Mouse (Mus musculus): ENCODE measurements around the gene Atf4. TPM values are rescaled to one million over a fixed set of nuclear protein-coding genes. Genes with fewer than 3 reads are reported as not detected.

Gene Atf4
- polyA plus RNA-seq, 1 experiment from 2014 or later = 104 TPM

DNA sequence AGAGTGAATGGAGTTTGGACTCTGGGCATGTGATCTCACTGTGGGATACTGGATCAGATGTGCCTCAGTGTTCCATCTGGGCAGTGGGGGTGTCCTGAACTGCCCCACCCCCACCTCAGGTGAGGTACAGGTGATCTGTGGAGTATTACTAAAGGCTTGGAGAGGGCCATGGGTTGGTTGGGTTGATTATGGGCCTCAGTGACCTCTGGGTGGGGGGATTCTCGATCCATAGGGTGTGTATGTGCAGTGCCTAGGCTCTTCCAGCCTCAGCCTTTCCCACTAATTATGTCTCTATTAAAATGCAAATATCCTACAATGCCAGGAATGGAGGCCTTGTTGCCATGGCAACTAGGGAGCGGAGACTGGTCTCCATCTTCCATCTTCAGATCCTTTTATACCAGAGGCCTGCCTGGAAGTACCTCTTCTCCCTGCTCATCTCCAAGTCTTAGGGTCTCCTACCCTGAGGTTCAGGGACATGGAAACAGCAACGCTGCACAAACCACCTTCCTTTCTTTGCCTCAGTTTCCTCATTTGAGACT is 16.9 kb downstream of the Atf4 start:
- H3K4me3 ChIP-seq = no peak overlapping the region
- no peaks in the 10 kb centered on the region for H3K27me3 ChIP-seq (replicated peaks; ENCODE audit: low read depth, poor library complexity, severe bottlenecking)
- WGBS = 79% methylated on average over 3 of the region's 3 CpGs
- DNase-seq (ENCODE audit: low spot score) = no peak
- no peaks in the 10 kb centered on the region for H3K4me1 ChIP-seq
- H3K36me3 ChIP-seq (replicated peaks) = no peaks in the 10 kb centered on the region
- peaks cover 7% of the 10 kb centered on the region for H3K9me3 ChIP-seq
- H3K27ac ChIP-seq (replicated peaks) = no peak overlapping the region

DNA sequence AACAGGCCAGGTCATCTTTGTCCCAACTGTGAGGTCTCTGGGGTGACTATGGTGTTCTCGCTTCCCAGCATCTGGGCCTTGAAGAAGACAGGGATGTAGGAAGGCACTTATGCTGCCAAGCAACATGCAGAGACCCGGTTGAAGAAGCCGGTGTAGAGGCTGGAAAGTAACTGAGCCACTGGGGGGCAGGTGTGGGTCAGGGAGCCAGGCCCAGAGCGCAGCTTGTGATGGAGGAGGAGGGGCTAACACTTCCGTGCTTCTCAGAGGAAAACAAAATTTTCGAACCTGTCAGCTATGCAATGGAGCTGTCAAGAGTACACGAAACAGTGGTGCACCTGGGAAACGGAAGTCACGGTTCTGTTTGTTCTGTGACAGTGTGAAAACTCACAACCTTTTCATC is 22.1 kb downstream of the Atf4 start:
- no peak for DNase-seq (ENCODE audit: low spot score)
- H3K4me1 ChIP-seq = no peaks in the 10 kb centered on the region
- no peaks in the 10 kb centered on the region for H3K9me3 ChIP-seq
- 48% methylated on average over 9 of the region's 9 CpGs for WGBS
- H3K36me3 ChIP-seq (replicated peaks) = no peaks in the 10 kb centered on the region
- no peak overlapping the region for H3K27ac ChIP-seq (replicated peaks)
- H3K4me3 ChIP-seq = no peak overlapping the region
- peaks cover 20% of the 10 kb centered on the region for H3K27me3 ChIP-seq (replicated peaks; ENCODE audit: low read depth, poor library complexity, severe bottlenecking)

GRCm38 (mm10) chr15:80277625-80278024 is 22.6 kb downstream of the Atf4 start:
- Histone ChIP-seq H3K27me3 (replicated peaks; ENCODE audit: low read depth, poor library complexity, severe bottlenecking) (peaks cover 25% of the 10 kb centered on the region), H3K9me3 (no peaks in the 10 kb centered on the region), H3K27ac (replicated peaks) (no peak overlapping the region), H3K36me3 (replicated peaks) (no peaks in the 10 kb centered on the region), H3K4me3 (no peak overlapping the region), H3K4me1 (no peaks in the 10 kb centered on the region)
- WGBS = 0% methylated on average over 6 of the region's 6 CpGs
- peak; percentile 86 for DNase-seq (ENCODE audit: low spot score)

DNA sequence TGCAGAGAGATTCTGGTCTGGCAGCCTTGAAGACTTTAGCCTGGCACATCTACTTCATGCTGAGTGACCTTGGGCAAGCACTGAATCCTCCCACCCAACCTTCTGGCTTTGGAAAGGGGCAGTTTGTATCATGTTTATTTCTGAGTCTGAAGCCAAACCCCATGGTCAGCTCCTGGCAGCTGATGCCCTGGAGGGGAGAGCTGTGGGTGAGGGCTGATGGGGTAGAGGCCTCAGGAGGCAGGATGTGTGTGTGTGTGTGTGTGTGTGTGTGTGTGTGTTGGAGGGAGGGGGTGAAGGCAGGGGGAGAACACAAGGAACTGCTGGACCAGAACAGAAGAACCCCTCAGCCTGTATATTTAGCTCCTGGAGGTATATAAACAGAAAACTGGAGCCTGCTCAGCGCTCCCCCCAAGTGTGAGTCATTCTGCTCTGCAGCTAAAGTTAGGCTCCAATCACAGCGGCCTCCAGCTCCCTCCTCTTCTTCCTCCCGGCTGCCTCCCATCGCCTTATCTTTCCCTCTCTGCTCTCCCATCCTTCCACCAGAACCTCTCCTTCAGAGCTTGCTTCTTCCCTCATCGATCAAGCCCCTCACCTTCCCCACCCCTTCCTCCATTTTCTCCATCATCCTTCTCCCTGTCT is 23.3 kb downstream of the Atf4 start:
- Histone ChIP-seq H3K4me1 (no peaks in the 10 kb centered on the region), H3K9me3 (no peaks in the 10 kb centered on the region), H3K27me3 (replicated peaks; ENCODE audit: low read depth, poor library complexity, severe bottlenecking) (peaks cover 32% of the 10 kb centered on the region), H3K4me3 (no peak overlapping the region), H3K27ac (replicated peaks) (no peak overlapping the region), H3K36me3 (replicated peaks) (no peaks in the 10 kb centered on the region)
- DNase-seq (ENCODE audit: low spot score) = no peak
- 59% methylated on average over 5 of the region's 5 CpGs for WGBS

GRCm38 (mm10) chr15:80279053-80279452 is 24.1 kb downstream of the Atf4 start:
- no peak overlapping the region for H3K27ac ChIP-seq (replicated peaks)

GRCm38 (mm10) chr15:80280646-80281045 is 25.7 kb downstream of the Atf4 start:
- peak; percentile 63 for DNase-seq (ENCODE audit: low spot score)
- no peak overlapping the region for H3K27ac ChIP-seq (replicated peaks)
- H3K4me1 ChIP-seq = no peaks in the 10 kb centered on the region
- no peaks in the 10 kb centered on the region for H3K36me3 ChIP-seq (replicated peaks)
- no peak overlapping the region for H3K4me3 ChIP-seq
- H3K27me3 ChIP-seq (replicated peaks; ENCODE audit: low read depth, poor library complexity, severe bottlenecking) = peaks cover 56% of the 10 kb centered on the region
- WGBS = 21% methylated on average over 6 of the region's 6 CpGs
- H3K9me3 ChIP-seq = no peaks in the 10 kb centered on the region

More at GRCm38 (mm10) chr15:80279053-80279452, 24.1 kb downstream of the Atf4 start:
- H3K9me3 ChIP-seq = no peaks in the 10 kb centered on the region
- H3K27me3 ChIP-seq (replicated peaks; ENCODE audit: low read depth, poor library complexity, severe bottlenecking) = peaks cover 40% of the 10 kb centered on the region
- no peaks in the 10 kb centered on the region for H3K36me3 ChIP-seq (replicated peaks)
- WGBS = 91% methylated on average over 2 of the region's 2 CpGs
- no peak for DNase-seq (ENCODE audit: low spot score)
- no peaks in the 10 kb centered on the region for H3K4me1 ChIP-seq
- H3K4me3 ChIP-seq = no peak overlapping the region

GRCm38 (mm10) chr15:80286851-80287415 is 31.9 kb downstream of the Atf4 start, which contains the start of gene Cacna1i:
Gene Cacna1i, plus strand, starts transcription at chr15:80287238.
- 2% methylated on average over 50 of the region's 50 CpGs for WGBS
- Histone ChIP-seq H3K4me1 (peaks cover 24% of the 10 kb centered on the region), H3K27ac (replicated peaks) (no peak within 1 kb of the TSS), H3K27me3 (replicated peaks; ENCODE audit: low read depth, poor library complexity, severe bottlenecking) (peaks cover 100% of the 10 kb centered on the region), H3K36me3 (replicated peaks) (no peaks in the 10 kb centered on the region), H3K4me3 (peak within 1 kb of the TSS; percentile 60), H3K9me3 (no peaks in the 10 kb centered on the region)
- DNase-seq (ENCODE audit: low spot score) = peak; percentile 53

GRCm38 (mm10) chr15:80288036-80288435 is 33.1 kb downstream of the Atf4 start:
- WGBS = 1% methylated on average over 23 of the region's 23 CpGs
- Histone ChIP-seq H3K4me1 (peaks cover 24% of the 10 kb centered on the region), H3K27ac (replicated peaks) (no peak overlapping the region), H3K4me3 (peak overlapping the region; percentile 60), H3K36me3 (replicated peaks) (no peaks in the 10 kb centered on the region), H3K27me3 (replicated peaks; ENCODE audit: low read depth, poor library complexity, severe bottlenecking) (peaks cover 95% of the 10 kb centered on the region), H3K9me3 (no peaks in the 10 kb centered on the region)
- DNase-seq (ENCODE audit: low spot score) = peak; percentile 43

GRCm38 (mm10) chr15:80289436-80289835 is 34.5 kb downstream of the Atf4 start:
- Histone ChIP-seq H3K27me3 (replicated peaks; ENCODE audit: low read depth, poor library complexity, severe bottlenecking) (peaks cover 81% of the 10 kb centered on the region), H3K36me3 (replicated peaks) (no peaks in the 10 kb centered on the region), H3K4me1 (peaks cover 24% of the 10 kb centered on the region), H3K27ac (replicated peaks) (no peak overlapping the region), H3K9me3 (no peaks in the 10 kb centered on the region), H3K4me3 (no peak overlapping the region)
- WGBS = 8% methylated on average over 10 of the region's 10 CpGs
- peak; percentile 78 for DNase-seq (ENCODE audit: low spot score)

DNA sequence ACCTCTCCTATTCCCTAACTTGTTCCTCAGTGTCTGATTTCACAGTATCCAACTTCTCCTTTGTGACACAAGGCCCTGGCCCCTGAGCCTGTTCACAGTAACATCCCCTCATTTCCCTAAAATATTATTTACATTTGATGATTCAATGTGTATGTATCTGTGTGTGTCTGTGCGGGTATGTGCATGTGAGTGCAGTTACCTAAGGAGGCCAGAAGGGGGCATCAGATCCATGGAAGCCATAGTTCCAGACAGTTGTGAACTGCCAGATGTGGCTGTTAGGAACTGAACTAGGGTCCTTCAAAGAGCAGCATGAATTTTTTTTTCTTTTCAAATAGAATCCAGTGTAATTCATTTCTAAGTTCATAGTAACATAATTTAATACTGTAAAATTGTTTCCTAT is 42.2 kb downstream of the Atf4 start:
- H3K27ac ChIP-seq (replicated peaks) = no peak overlapping the region
- no peaks in the 10 kb centered on the region for H3K9me3 ChIP-seq
- DNase-seq (ENCODE audit: low spot score) = no peak
- H3K4me1 ChIP-seq = no peaks in the 10 kb centered on the region
- peaks cover 4% of the 10 kb centered on the region; the same call in 1 of the 2 replicates for H3K27me3 ChIP-seq (replicated peaks; ENCODE audit: low read depth, poor library complexity, severe bottlenecking)
- no peak overlapping the region for H3K4me3 ChIP-seq
- H3K36me3 ChIP-seq (replicated peaks) = no peaks in the 10 kb centered on the region
- WGBS = 94% methylated on average over 1 of the region's 1 CpGs

- peaks cover 8% of the 10 kb centered on the region; the same call in 1 of the 2 replicates for H3K27me3 ChIP-seq (replicated peaks; ENCODE audit: low read depth, poor library complexity, severe bottlenecking)
- no peak for DNase-seq (ENCODE audit: low spot score)
- H3K9me3 ChIP-seq = no peaks in the 10 kb centered on the region
- no peaks in the 10 kb centered on the region for H3K36me3 ChIP-seq (replicated peaks)
- H3K4me1 ChIP-seq = peaks cover 29% of the 10 kb centered on the region
- 78% methylated on average over 14 of the region's 14 CpGs for WGBS
- H3K27ac ChIP-seq (replicated peaks) = 0 out of 2 replicates have a peak overlapping the region, but pooled peaks have one; percentile 35
- no peak overlapping the region for H3K4me3 ChIP-seq
These were observed 48.8 kb downstream of the Atf4 start for GRCm38 (mm10) chr15:80303779-80304178.

DNA sequence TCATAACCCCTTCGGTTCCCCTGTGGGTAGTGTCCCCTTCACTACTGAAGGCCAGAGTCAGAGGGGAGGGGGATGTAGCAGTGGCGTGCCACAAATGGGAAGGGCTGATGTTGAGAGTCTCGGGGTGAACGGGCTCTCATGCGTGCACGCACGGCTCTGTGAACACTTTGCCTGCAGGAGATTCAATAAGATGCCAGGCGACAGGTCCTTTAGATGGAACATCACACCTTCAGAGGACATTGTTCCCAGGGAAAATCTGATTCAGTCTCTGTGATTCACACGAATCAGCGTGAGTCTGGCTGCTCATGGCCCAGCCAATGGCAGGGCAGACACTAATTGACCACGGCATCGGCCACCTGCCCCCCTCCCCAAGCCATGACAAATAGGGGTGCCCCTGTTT is 49.2 kb downstream of the Atf4 start:
- H3K27me3 ChIP-seq (replicated peaks; ENCODE audit: low read depth, poor library complexity, severe bottlenecking) = peaks cover 8% of the 10 kb centered on the region; the same call in 1 of the 2 replicates
- H3K4me1 ChIP-seq = peaks cover 29% of the 10 kb centered on the region
- 85% methylated on average over 12 of the region's 12 CpGs for WGBS
- H3K9me3 ChIP-seq = no peaks in the 10 kb centered on the region
- no peaks in the 10 kb centered on the region for H3K36me3 ChIP-seq (replicated peaks)
- H3K27ac ChIP-seq (replicated peaks) = no peak overlapping the region
- no peak overlapping the region for H3K4me3 ChIP-seq
- no peak for DNase-seq (ENCODE audit: low spot score)

DNA sequence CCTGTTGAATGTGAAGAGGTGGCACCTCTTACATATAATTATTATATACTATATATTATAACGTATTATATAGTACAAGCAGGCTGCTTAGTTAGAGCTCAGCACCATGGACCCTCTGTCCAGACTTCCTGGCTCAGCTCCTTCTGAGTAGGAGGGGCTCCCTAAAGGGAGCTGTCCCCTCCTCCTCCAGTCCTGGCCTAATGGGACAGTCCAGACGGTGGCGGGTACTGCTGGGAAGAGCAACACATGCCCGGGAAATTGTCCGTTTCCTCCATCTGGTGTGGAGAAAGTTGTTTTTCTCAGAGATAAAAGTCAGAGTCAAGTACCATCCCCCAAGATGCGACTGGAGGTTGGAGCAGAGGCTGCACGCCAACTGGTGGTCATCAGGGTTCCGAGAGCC is 51.2 kb downstream of the Atf4 start:
- peaks cover 8% of the 10 kb centered on the region; the same call in 1 of the 2 replicates for H3K27me3 ChIP-seq (replicated peaks; ENCODE audit: low read depth, poor library complexity, severe bottlenecking)
- no peak overlapping the region for H3K27ac ChIP-seq (replicated peaks)
- H3K4me3 ChIP-seq = no peak overlapping the region
- no peaks in the 10 kb centered on the region for H3K36me3 ChIP-seq (replicated peaks)
- no peaks in the 10 kb centered on the region for H3K9me3 ChIP-seq
- H3K4me1 ChIP-seq = peaks cover 29% of the 10 kb centered on the region
- no peak for DNase-seq (ENCODE audit: low spot score)
- WGBS = 47% methylated on average over 8 of the region's 8 CpGs

All from embryonic facial prominence, embryonic 10.5 days (tissue).